Mouse (Mus musculus) left cerebral cortex, adult 2 months (tissue): ENCODE data around the gene Stambpl1. TPM values are rescaled to one million over a fixed set of nuclear protein-coding genes. Genes with fewer than 3 reads are reported as not detected.
"Not testable (repeated sequence)": the region's sequence is repeated elsewhere in the genome, so short reads cannot be mapped to it uniquely, and the experiment has no call there.

ENCODE experiments used
- DNase-seq, 2 experiments: peaks; one replicate each; pipeline ENCODE4 v3.0.0; 2021 to 2022; ENCODE audit warnings: low spot score in 2 of 2, mixed read lengths in 1 of 2; ENCODE audit errors: extremely low spot score in 1 of 2
- H3K27ac ChIP-seq: fragments of 200-600 bp; 2 replicates; pipeline ENCODE4 v1.8.1; 2022
- H3K4me3 ChIP-seq: fragments of 200-600 bp; 2 replicates; pipeline ENCODE4 v1.8.1; 2022
- CTCF ChIP-seq: fragments of 200-600 bp; IDR thresholded peaks from 2 replicates; pipeline ENCODE4 v1.8.1; 2022; ENCODE audit warnings: antibody characterized with exemption, mild to moderate bottlenecking, moderate library complexity
- intact Hi-C: fragments of 180-260 bp; cut with DNase I; formaldehyde crosslinking; loops from one replicate; pipeline ENCODE4 v1.15.1; 2025
- total RNA-seq, 2 experiments: library from RNA; stranded (reverse); gene quantifications; 2 replicates each; pipeline ENCODE4 v1.2.3; 2021

The Stambpl1 gene
- total RNA-seq, 2 experiments from 2014 or later = 18.5 to 21.6 TPM

GRCm38 (mm10) chr19:34199488-34199887 lies 7.5 kb downstream of the Stambpl1 start:
- DNase-seq = no peak
- intact Hi-C loops = no loop called here
- Histone ChIP-seq H3K27ac (no peak overlapping the region), H3K4me3 (no peak overlapping the region)
- TF ChIP-seq CTCF = no peak

- no peak for DNase-seq
- no peak overlapping the region for H3K27ac ChIP-seq
- intact Hi-C loops = no loop called here
- no peak for TF ChIP-seq CTCF
- H3K4me3 ChIP-seq = no peak overlapping the region
Measured at GRCm38 (mm10) chr19:34202668-34203067, 10.6 kb downstream of the Stambpl1 start.

- H3K4me3 ChIP-seq, DNase-seq, H3K27ac ChIP-seq, intact Hi-C loops: not testable (repeated sequence)
Measured at GRCm38 (mm10) chr19:34206128-34206527, 14.1 kb downstream of the Stambpl1 start.

- Histone ChIP-seq H3K27ac (no peak overlapping the region), H3K4me3 (no peak overlapping the region)
- intact Hi-C loops = no loop called here
- no peak for DNase-seq
- TF ChIP-seq CTCF = no peak
Measured at GRCm38 (mm10) chr19:34206760-34207440, 14.9 kb downstream of the Stambpl1 start.

- TF ChIP-seq CTCF = no peak
- intact Hi-C loops = no loop called here
- no peak overlapping the region for H3K27ac ChIP-seq
- DNase-seq = no peak
- no peak overlapping the region for H3K4me3 ChIP-seq
Measured at GRCm38 (mm10) chr19:34209031-34209430, 17.0 kb downstream of the Stambpl1 start.

- intact Hi-C loops = no loop called here
- no peak for DNase-seq
Measured at GRCm38 (mm10) chr19:34209930-34210581, 18.0 kb downstream of the Stambpl1 start.

GRCm38 (mm10) chr19:34210841-34211240 lies 18.8 kb downstream of the Stambpl1 start:
- intact Hi-C loops = no loop called here
- TF ChIP-seq CTCF = no peak
- Histone ChIP-seq H3K27ac (no peak overlapping the region), H3K4me3 (no peak overlapping the region)
- no peak for DNase-seq

More at GRCm38 (mm10) chr19:34209930-34210581, 18.0 kb downstream of the Stambpl1 start:
- no peak for TF ChIP-seq CTCF
- Histone ChIP-seq H3K27ac (no peak overlapping the region), H3K4me3 (no peak overlapping the region)

GRCm38 (mm10) chr19:34212489-34213250 lies 20.6 kb downstream of the Stambpl1 start:
- no peak for TF ChIP-seq CTCF
- no peak overlapping the region for H3K4me3 ChIP-seq
- intact Hi-C loops = no loop called here
- no peak for DNase-seq
- H3K27ac ChIP-seq = no peak overlapping the region

GRCm38 (mm10) chr19:34213251-34213645 lies 21.2 kb downstream of the Stambpl1 start:
- DNase-seq = no peak
- intact Hi-C loops = no loop called here
- no peak overlapping the region for H3K4me3 ChIP-seq
- no peak for TF ChIP-seq CTCF
- no peak overlapping the region for H3K27ac ChIP-seq

- Histone ChIP-seq H3K4me3 (no peak overlapping the region), H3K27ac (no peak overlapping the region)
- TF ChIP-seq CTCF = no peak
- intact Hi-C loops = no loop called here
- no peak for DNase-seq
Measured at GRCm38 (mm10) chr19:34214136-34214535, 22.1 kb downstream of the Stambpl1 start.

GRCm38 (mm10) chr19:34216956-34217355 lies 24.9 kb downstream of the Stambpl1 start:
- no peak for DNase-seq
- H3K27ac ChIP-seq = no peak overlapping the region
- TF ChIP-seq CTCF = no peak
- intact Hi-C loops = no loop called here
- H3K4me3 ChIP-seq = no peak overlapping the region

- no peak for TF ChIP-seq CTCF
- Histone ChIP-seq H3K27ac (no peak overlapping the region), H3K4me3 (no peak overlapping the region)
- DNase-seq = no peak
- intact Hi-C loops = no loop called here
Measured at GRCm38 (mm10) chr19:34217761-34218160, 25.7 kb downstream of the Stambpl1 start.
